9 mouse cellular contexts compared by ENCODE assay signal in genomic region chr9:50301722-50302121, GRCm38 (mm10). TPM values are rescaled to one million over a fixed set of nuclear protein-coding genes. Genes with fewer than 3 reads are reported as not detected.
A peak's percentile ranks its signal among the peaks of the same experiment; 100 is the strongest.
DNase-seq lines count a peak whose midpoint lies in the region; ATAC-seq and TF ChIP-seq lines count a peak whose summit lies in the region.
"Had no signal": no experiment of that assay in that cellular context is flagged by ENCODE, and none has a peak within 500 bp of the region (broad histone marks: within the 10 kb centered on the region; RNA-seq: fewer than 3 reads in every experiment).

No protein-coding gene starts in this region.

- peak; percentile 66 for ATAC-seq in forebrain, embryonic 15.5 days (replicated peaks)
- ATAC-seq in forebrain, embryonic 11.5 days (replicated peaks; ENCODE audit: low FRiP score) = no peak
- peak; percentile 61; the same call in 1 of the 2 replicates for ATAC-seq in hindbrain, postnatal 0 days
- ATAC-seq: lung, postnatal 0 days had no signal

- H3K27ac ChIP-seq in forebrain, embryonic 15.5 days (replicated peaks) = peak overlapping the region; percentile 19; the same call in 1 of the 2 replicates
- no peak overlapping the region for H3K27ac ChIP-seq in forebrain, embryonic 11.5 days (ENCODE audit: low read depth, low read length)
- H3K27ac ChIP-seq in hindbrain, postnatal 0 days = peak overlapping the region; percentile 64

- DNase-seq in forebrain, embryonic 11.5 days (ENCODE audit: low spot score) = no peak
- peak; percentile 5 for DNase-seq in WW6 (ENCODE audit: low read depth, low spot score)
- DNase-seq in hindbrain, postnatal 0 days (ENCODE audit: low spot score) = peak; percentile 86
- peak; percentile 16 for DNase-seq in left cerebral cortex, postnatal 4 days
- DNase-seq in urinary bladder, postnatal 10 days (ENCODE audit: low spot score) = no peak
- no peak for DNase-seq in spleen, adult 12 weeks (ENCODE audit: low spot score)
- DNase-seq in urinary bladder, postnatal 36 days (ENCODE audit: low spot score in 2 of 2) = no peak

- intact Hi-C loops in left cerebral cortex, postnatal 4 days (cut with DNase I) = no loop called here

- no peak overlapping the region for H3K9ac ChIP-seq in forebrain, embryonic 15.5 days (replicated peaks)
- H3K9ac ChIP-seq in forebrain, embryonic 11.5 days (ENCODE audit: low read length) = no peak overlapping the region
- no peak overlapping the region for H3K9ac ChIP-seq in hindbrain, postnatal 0 days (replicated peaks; ENCODE audit: low read length)

- H3K36me3 ChIP-seq in forebrain, embryonic 15.5 days = no peaks in the 10 kb centered on the region
- no peaks in the 10 kb centered on the region for H3K36me3 ChIP-seq in forebrain, embryonic 11.5 days (ENCODE audit: control insufficient read depth, insufficient read depth, low read length)
- no peaks in the 10 kb centered on the region for H3K36me3 ChIP-seq in hindbrain, postnatal 0 days (ENCODE audit: insufficient read depth, low read length)

- peaks cover 26% of the 10 kb centered on the region for H3K4me1 ChIP-seq in forebrain, embryonic 15.5 days
- peaks cover 6% of the 10 kb centered on the region; the same call in 1 of the 2 replicates for H3K4me1 ChIP-seq in forebrain, embryonic 11.5 days (replicated peaks; ENCODE audit: control insufficient read depth, insufficient read depth, low read length)
- H3K4me1 ChIP-seq in hindbrain, postnatal 0 days (ENCODE audit: insufficient read depth, low read length) = peaks cover 21% of the 10 kb centered on the region

- H3K9me3 ChIP-seq in forebrain, embryonic 15.5 days = no peaks in the 10 kb centered on the region
- H3K9me3 ChIP-seq in forebrain, embryonic 11.5 days (ENCODE audit: control insufficient read depth, low read length) = no peaks in the 10 kb centered on the region
- H3K9me3 ChIP-seq in hindbrain, postnatal 0 days (ENCODE audit: low read length) = no peaks in the 10 kb centered on the region

- no peak for TF ChIP-seq CTCF in hindbrain, postnatal 0 days (IDR thresholded peaks at IDR 0.05; ENCODE audit: low read depth)

- H3K27me3 ChIP-seq in forebrain, embryonic 15.5 days = no peaks in the 10 kb centered on the region
- no peaks in the 10 kb centered on the region for H3K27me3 ChIP-seq in forebrain, embryonic 11.5 days (ENCODE audit: control insufficient read depth, insufficient read depth, low read length)
- H3K27me3 ChIP-seq in hindbrain, postnatal 0 days (ENCODE audit: insufficient read depth, low read length) = no peaks in the 10 kb centered on the region

- H3K4me2 ChIP-seq in forebrain, embryonic 15.5 days (replicated peaks) = no peak overlapping the region
- H3K4me2 ChIP-seq in forebrain, embryonic 11.5 days (ENCODE audit: low read depth, low read length, severe bottlenecking) = no peak overlapping the region
- no peak overlapping the region for H3K4me2 ChIP-seq in hindbrain, postnatal 0 days (ENCODE audit: low read depth, low read length)

- H3K4me3 ChIP-seq in forebrain, embryonic 15.5 days = no peak overlapping the region
- no peak overlapping the region for H3K4me3 ChIP-seq in forebrain, embryonic 11.5 days (ENCODE audit: low read depth, low read length)
- no peak overlapping the region for H3K4me3 ChIP-seq in hindbrain, postnatal 0 days (ENCODE audit: low read length)

RNA-seq across cellular contexts. Expression of gene Rpl10-ps3, which starts 43.0 kb away (rescaled TPM):
- polyA plus RNA-seq in forebrain, embryonic 15.5 days (2015; fragmentation: Nextera tagmentation; extraction: Ambion mirVana) = 108 and 113 TPM in 2 replicates
- polyA plus RNA-seq in forebrain, embryonic 11.5 days (2014; fragmentation: Nextera tagmentation; extraction: Ambion mirVana) = 140 and 153 TPM in 2 replicates
- total RNA-seq in hindbrain, postnatal 0 days (2014; rRNA removed) = 91.4 and 212 TPM in 2 replicates
- 91.6 and 99.3 TPM in 2 replicates for polyA plus RNA-seq in hindbrain, postnatal 0 days (2015; fragmentation: Nextera tagmentation; extraction: Ambion mirVana)
- 100 to 1,000 TPM; 561 to 611 TPM for total RNA-seq in left cerebral cortex, postnatal 4 days (2021)

Comparison
In these comparisons a context has a peak if more than half of its experiments do, and no peak if none do; other contexts are left out.
1. DNase-seq: peak in WW6 (single experiment), hindbrain, postnatal 0 days (single experiment) and left cerebral cortex, postnatal 4 days (single experiment); none in forebrain, embryonic 11.5 days (single experiment), urinary bladder, postnatal 10 days (single experiment), spleen, adult 12 weeks (single experiment) and urinary bladder, postnatal 36 days (0 of 2).